In the genomic region with DNA sequence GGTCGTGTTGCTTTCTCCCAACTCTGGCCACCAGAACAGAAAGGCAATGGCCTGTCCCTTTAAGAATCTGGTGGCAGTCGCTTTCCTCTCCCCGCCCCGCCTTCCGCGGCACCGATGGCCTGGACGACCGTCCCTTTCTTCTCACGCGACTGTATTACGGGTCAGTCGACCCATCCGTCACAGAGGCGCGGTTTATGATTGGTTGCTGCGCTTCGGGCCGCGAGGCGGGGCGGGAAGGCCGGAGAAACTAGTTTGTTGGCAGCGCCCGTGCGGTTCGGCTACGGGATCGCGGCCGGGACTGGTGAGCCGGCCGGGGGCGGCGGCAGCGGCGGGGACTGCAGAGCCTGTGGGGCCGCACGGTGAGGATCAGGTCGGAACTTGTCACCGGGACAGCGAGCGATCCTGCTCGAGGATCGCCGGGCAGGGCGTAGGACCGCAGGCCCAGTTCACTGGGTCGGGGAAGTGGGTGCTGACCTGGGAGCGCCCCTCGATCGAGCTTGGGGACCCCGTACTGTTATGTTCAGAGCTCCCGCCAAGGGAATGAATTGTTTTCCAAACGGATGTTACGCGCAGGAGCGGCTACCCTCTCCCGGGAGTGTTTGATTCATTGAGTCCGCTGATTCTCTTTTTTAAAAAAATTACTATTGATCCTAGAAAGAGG, we compare ENCODE assay signal across 8 mouse cellular contexts. TPM values are rescaled to one million over a fixed set of nuclear protein-coding genes. Genes with fewer than 3 reads are reported as not detected.
A peak's percentile ranks its signal among the peaks of the same experiment; 100 is the strongest.
DNase-seq lines count a peak whose midpoint lies in the region; ATAC-seq lines count a peak whose summit lies in the region.

A gene (plus strand): TSS at position 196 of the 661 bp plus-strand sequence.

- H3K4me1 ChIP-seq in lung, embryonic 16.5 days (replicated peaks; ENCODE audit: control insufficient read depth, insufficient read depth, low read length): peaks cover 30% of the 10 kb centered on the region

- ATAC-seq in hematopoietic stem cell, adult 5-6 weeks (replicated peaks in 1 of 2; ENCODE audit: insufficient read depth in 1 of 2, low FRiP score in 2 of 2, low TSS enrichment in 1 of 2, low read depth in 1 of 2, poor library complexity in 2 of 2, severe bottlenecking in 2 of 2): peak; percentile 99
- peak; percentile 97 for ATAC-seq in lung, embryonic 16.5 days (ENCODE audit: low read depth)

- no peaks in the 10 kb centered on the region for H3K36me3 ChIP-seq in lung, embryonic 16.5 days (ENCODE audit: control insufficient read depth, insufficient read depth, low read length)

- DNase-seq in MEL-GATA-1-ER (ENCODE audit: extremely low read depth, low read depth): peak; percentile 90
- DNase-seq in cerebellum, adult 8-10 months: peak; percentile 97
- peak; percentile 97 for DNase-seq in forelimb bud, embryonic 11.5 days (ENCODE audit: low read depth, low spot score)
- peak; percentile 93 for DNase-seq in layer of hippocampus, adult 9-10 months (ENCODE audit: low spot score)
- peak; percentile 94 for DNase-seq in ovary, postnatal 10 days (ENCODE audit: low spot score)
- peak; percentile 81 to 85 for DNase-seq in thymus, postnatal 10 days (ENCODE audit: low spot score in 2 of 2)

- no peaks in the 10 kb centered on the region for H3K27me3 ChIP-seq in lung, embryonic 16.5 days (ENCODE audit: control insufficient read depth, insufficient read depth, low read depth, low read length)

- under 1% methylated on average over 60 of the region's 60 CpGs for WGBS in lung, embryonic 16.5 days

- H3K27ac ChIP-seq in lung, embryonic 16.5 days (ENCODE audit: low read length): peak within 1 kb of the TSS; percentile 91

- no peaks in the 10 kb centered on the region for H3K9me3 ChIP-seq in lung, embryonic 16.5 days (ENCODE audit: control insufficient read depth, low read length)

- peak within 1 kb of the TSS; percentile 87 for H3K4me2 ChIP-seq in lung, embryonic 16.5 days (ENCODE audit: low read depth, low read length)

- H3K9ac ChIP-seq in lung, embryonic 16.5 days (ENCODE audit: low read length): peak within 1 kb of the TSS; percentile 96

- H3K4me3 ChIP-seq in lung, embryonic 16.5 days (ENCODE audit: low read length): peak within 1 kb of the TSS; percentile 93

RNA-seq across cellular contexts. Expression of the gene that starts here (rescaled TPM):
- 8.6 and 9.3 TPM in 2 replicates for total RNA-seq in hematopoietic stem cell, adult 5-6 weeks (2017)
- polyA plus RNA-seq in lung, embryonic 16.5 days (2015; fragmentation: Nextera tagmentation; extraction: Ambion mirVana): 20.5 and 21.6 TPM in 2 replicates

Comparison
In these comparisons a context has a peak if more than half of its experiments do, and no peak if none do; other contexts are left out.
1. Peak in every context shown above with its lines: DNase-seq, ATAC-seq, H3K4me3 ChIP-seq and H3K27ac ChIP-seq.